Mouse (Mus musculus) gastrocnemius, adult 18-20 months (tissue): Measurements from ENCODE around the gene Pin1rt1. TPM values are rescaled to one million over a fixed set of nuclear protein-coding genes. Genes with fewer than 3 reads are reported as not detected.

Experiments
- DNase-seq: peaks from one replicate; pipeline ENCODE4 v3.0.0; 2021; ENCODE audit warnings: low spot score
- long read RNA-seq, 2 experiments: library from polyadenylated mRNA; stranded (forward); transcript quantifications; one replicate each; pipeline ENCODE4 v2.0.0; 2021
- total RNA-seq, 2 experiments: library from RNA; stranded (reverse); gene quantifications; 2 replicates each; pipeline ENCODE4 v1.2.3; 2021

The Pin1rt1 gene
- total RNA-seq = not detected
- long read RNA-seq, experiment 1 = 0 reads
- long read RNA-seq, experiment 2 = 0 reads

GRCm38 (mm10) chr2:104716279-104716678 is at the start of gene Pin1rt1:
Gene Pin1rt1, minus strand, starts transcription at chr2:104716379.
- DNase-seq = no peak

- no peak for DNase-seq
Observed at GRCm38 (mm10) chr2:104764018-104764417, 47.8 kb upstream of the Pin1rt1 start.

- DNase-seq = no peak
Observed at GRCm38 (mm10) chr2:104763134-104763703, 47.0 kb upstream of the Pin1rt1 start.

GRCm38 (mm10) chr2:104750611-104751010 is 34.4 kb upstream of the Pin1rt1 start:
- DNase-seq = no peak

GRCm38 (mm10) chr2:104748652-104749183 is 32.5 kb upstream of the Pin1rt1 start:
- no peak for DNase-seq

GRCm38 (mm10) chr2:104746251-104746650 is 30.1 kb upstream of the Pin1rt1 start:
- no peak for DNase-seq

GRCm38 (mm10) chr2:104743971-104744370 is 27.8 kb upstream of the Pin1rt1 start:
- DNase-seq = no peak

- no peak for DNase-seq
Observed at GRCm38 (mm10) chr2:104743160-104743559, 27.0 kb upstream of the Pin1rt1 start.

- DNase-seq = peak; percentile 90
Observed at GRCm38 (mm10) chr2:104742741-104743064, 26.5 kb upstream of the Pin1rt1 start, which contains the start of gene Depdc7. Gene Depdc7, minus strand, starts transcription at chr2:104742878.

GRCm38 (mm10) chr2:104741896-104742740 is 25.9 kb upstream of the Pin1rt1 start:
- no peak for DNase-seq

GRCm38 (mm10) chr2:104741015-104741758 is 25.0 kb upstream of the Pin1rt1 start:
- DNase-seq = no peak

GRCm38 (mm10) chr2:104740248-104740949 is 24.2 kb upstream of the Pin1rt1 start:
- no peak for DNase-seq

GRCm38 (mm10) chr2:104739691-104740090 is 23.5 kb upstream of the Pin1rt1 start:
- no peak for DNase-seq

GRCm38 (mm10) chr2:104736241-104736640 is 20.1 kb upstream of the Pin1rt1 start:
- no peak for DNase-seq

GRCm38 (mm10) chr2:104732562-104733256 is 16.5 kb upstream of the Pin1rt1 start:
- DNase-seq = no peak

- DNase-seq = no peak
Observed at GRCm38 (mm10) chr2:104732033-104732444, 15.9 kb upstream of the Pin1rt1 start.

GRCm38 (mm10) chr2:104727369-104727768 is 11.2 kb upstream of the Pin1rt1 start:
- no peak for DNase-seq

- no peak for DNase-seq
Observed at GRCm38 (mm10) chr2:104722021-104722420, 5.8 kb upstream of the Pin1rt1 start.

- no peak for DNase-seq
Observed at GRCm38 (mm10) chr2:104717827-104718226, 1.6 kb upstream of the Pin1rt1 start.

GRCm38 (mm10) chr2:104717231-104717735 is 1.1 kb upstream of the Pin1rt1 start:
- peak; percentile 23 for DNase-seq
